ENCODE assay signal across 13 mouse cellular contexts in the genomic region with DNA sequence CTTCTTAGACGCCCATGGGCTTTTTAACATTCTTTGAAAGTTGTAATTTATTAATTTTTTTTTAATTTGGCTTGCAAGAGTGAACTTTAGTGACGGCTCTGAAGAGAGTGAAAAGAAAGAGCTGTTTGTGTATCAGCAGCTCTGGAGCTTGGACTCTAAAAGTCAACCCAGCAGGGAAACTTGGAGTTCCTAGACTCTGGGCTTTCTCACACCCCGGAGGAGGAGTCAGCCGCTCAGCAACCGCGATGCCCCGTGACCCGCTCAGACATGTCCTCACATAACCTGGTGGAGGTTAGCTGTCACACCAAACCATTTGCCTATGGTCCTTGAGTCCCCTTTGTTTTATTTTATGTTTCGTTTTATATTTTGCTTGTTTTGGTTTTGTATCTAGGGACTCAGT.
DNase-seq lines count a peak whose midpoint lies in the region; ATAC-seq lines count a peak whose summit lies in the region.
"Had no signal": no experiment of that assay in that cellular context is flagged by ENCODE, and none has a peak within 500 bp of the region (broad histone marks: within the 10 kb centered on the region; RNA-seq: fewer than 3 reads in every experiment).

No protein-coding gene starts in this region.

- H3K4me3 ChIP-seq in heart, embryonic 15.5 days: no peak overlapping the region
- no peak overlapping the region for H3K4me3 ChIP-seq in heart, embryonic 11.5 days (ENCODE audit: low read depth, low read length)
- no peak overlapping the region for H3K4me3 ChIP-seq in hindbrain, embryonic 13.5 days
- H3K4me3 ChIP-seq: embryonic facial prominence, embryonic 10.5 days; forebrain, embryonic 15.5 days; neural tube, embryonic 12.5 days; stomach, embryonic 15.5 days had no signal

- no peak overlapping the region for H3K27ac ChIP-seq in heart, embryonic 15.5 days
- H3K27ac ChIP-seq in heart, embryonic 11.5 days (ENCODE audit: low read depth, low read length): no peak overlapping the region
- no peak overlapping the region for H3K27ac ChIP-seq in hindbrain, embryonic 13.5 days
- H3K27ac ChIP-seq: embryonic facial prominence, embryonic 10.5 days; forebrain, embryonic 15.5 days; neural tube, embryonic 12.5 days; stomach, embryonic 15.5 days had no signal

- 74% methylated on average over 9 of the region's 9 CpGs for WGBS in heart, embryonic 15.5 days
- 87% methylated on average over 9 of the region's 9 CpGs for WGBS in heart, embryonic 11.5 days (ENCODE audit: insufficient replicate concordance)
- 86% methylated on average over 9 of the region's 9 CpGs for WGBS in hindbrain, embryonic 13.5 days

- no peaks in the 10 kb centered on the region for H3K4me1 ChIP-seq in heart, embryonic 15.5 days (replicated peaks)
- H3K4me1 ChIP-seq in heart, embryonic 11.5 days (ENCODE audit: control insufficient read depth, insufficient read depth, low read length): no peaks in the 10 kb centered on the region
- no peaks in the 10 kb centered on the region for H3K4me1 ChIP-seq in hindbrain, embryonic 13.5 days (replicated peaks)
- H3K4me1 ChIP-seq: embryonic facial prominence, embryonic 10.5 days; forebrain, embryonic 15.5 days; stomach, embryonic 15.5 days had no signal

- H3K27me3 ChIP-seq in heart, embryonic 15.5 days: no peaks in the 10 kb centered on the region
- H3K27me3 ChIP-seq in heart, embryonic 11.5 days (ENCODE audit: control insufficient read depth, insufficient read depth, low read length): no peaks in the 10 kb centered on the region
- no peaks in the 10 kb centered on the region for H3K27me3 ChIP-seq in hindbrain, embryonic 13.5 days
- H3K27me3 ChIP-seq: forebrain, embryonic 15.5 days; neural tube, embryonic 12.5 days; stomach, embryonic 15.5 days had no signal

- no peaks in the 10 kb centered on the region for H3K36me3 ChIP-seq in heart, embryonic 15.5 days
- no peaks in the 10 kb centered on the region for H3K36me3 ChIP-seq in heart, embryonic 11.5 days (ENCODE audit: control insufficient read depth, insufficient read depth, low read length)
- H3K36me3 ChIP-seq in hindbrain, embryonic 13.5 days: no peaks in the 10 kb centered on the region
- H3K36me3 ChIP-seq: embryonic facial prominence, embryonic 10.5 days; forebrain, embryonic 15.5 days; neural tube, embryonic 12.5 days; stomach, embryonic 15.5 days had no signal

- H3K9me3 ChIP-seq in heart, embryonic 15.5 days (replicated peaks): no peaks in the 10 kb centered on the region
- H3K9me3 ChIP-seq in heart, embryonic 11.5 days (replicated peaks; ENCODE audit: control insufficient read depth, low read length): no peaks in the 10 kb centered on the region
- no peaks in the 10 kb centered on the region for H3K9me3 ChIP-seq in hindbrain, embryonic 13.5 days
- H3K9me3 ChIP-seq: embryonic facial prominence, embryonic 10.5 days; forebrain, embryonic 15.5 days; neural tube, embryonic 12.5 days; stomach, embryonic 15.5 days had no signal

- no peak overlapping the region for H3K9ac ChIP-seq in heart, embryonic 15.5 days
- H3K9ac ChIP-seq in heart, embryonic 11.5 days (ENCODE audit: low read depth, low read length): no peak overlapping the region
- no peak overlapping the region for H3K9ac ChIP-seq in hindbrain, embryonic 13.5 days
- H3K9ac ChIP-seq: forebrain, embryonic 15.5 days; liver, postnatal 0 days; neural tube, embryonic 12.5 days; stomach, embryonic 15.5 days had no signal

- peak; percentile 39; the same call in 1 of the 2 replicates for ATAC-seq in heart, embryonic 15.5 days (replicated peaks; ENCODE audit: insufficient number of reproducible peaks, insufficient read depth, low FRiP score, low read depth)
- ATAC-seq in heart, embryonic 11.5 days (replicated peaks; ENCODE audit: insufficient number of reproducible peaks, low FRiP score, low TSS enrichment): no peak
- no peak for ATAC-seq in hindbrain, embryonic 13.5 days (ENCODE audit: low FRiP score)
- ATAC-seq: forebrain, embryonic 15.5 days; liver, postnatal 0 days had no signal

- DNase-seq in heart, postnatal 4 days: peak; percentile 25
- DNase-seq in kidney, adult 9 months: peak; percentile 60
- DNase-seq in kidney, postnatal 36 days: peak; percentile 46 to 68
- DNase-seq in right cerebral cortex, adult 18-20 months: no peak
- DNase-seq: cerebellum, postnatal 14 days; liver, postnatal 0 days had no signal

- H3K4me2 ChIP-seq in heart, embryonic 15.5 days: no peak overlapping the region
- no peak overlapping the region for H3K4me2 ChIP-seq in heart, embryonic 11.5 days
- H3K4me2 ChIP-seq in hindbrain, embryonic 13.5 days: no peak overlapping the region
- H3K4me2 ChIP-seq: forebrain, embryonic 15.5 days; neural tube, embryonic 12.5 days; stomach, embryonic 15.5 days had no signal
